Mouse (Mus musculus) neural tube, embryonic 13.5 days (tissue): ENCODE measurements at regions not wholly inside any gene's neighbourhood (a gene's known extent, or its start where the extent isn't known, plus 50 kb on each side); places are given as distances from the start of the nearest gene placed in this dataset.

Source experiments
- ATAC-seq: fragments of 200-750 bp; cut with Nextera tagmentation; 2 replicates; pipeline ENCODE4 v1.8.0; 2017; ENCODE audit warnings: low read depth, mild to moderate bottlenecking, moderate TSS enrichment, moderate library complexity
- H3K27ac ChIP-seq: fragments of 300-500 bp; sonication (generic); replicated peaks from 2 replicates; pipeline ENCODE4 v1.5.1; 2015; ENCODE audit warnings: moderate library complexity, mild to moderate bottlenecking, inconsistent platforms
- H3K27me3 ChIP-seq: fragments of 300-500 bp; sonication (generic); 2 replicates; pipeline ENCODE4 v1.6.1; 2015; ENCODE audit warnings: mild to moderate bottlenecking, inconsistent platforms
- H3K36me3 ChIP-seq: fragments of 300-500 bp; sonication (generic); 2 replicates; pipeline ENCODE4 v1.6.1; 2015; ENCODE audit warnings: mild to moderate bottlenecking, inconsistent platforms
- H3K4me1 ChIP-seq: fragments of 300-500 bp; sonication (generic); replicated peaks from 2 replicates; pipeline ENCODE4 v1.6.1; 2015; ENCODE audit warnings: inconsistent platforms
- H3K4me2 ChIP-seq: fragments of 300-500 bp; sonication (generic); 2 replicates; pipeline ENCODE4 v1.6.1; 2015; ENCODE audit warnings: inconsistent platforms, mild to moderate bottlenecking, moderate library complexity
- H3K4me3 ChIP-seq: fragments of 300-500 bp; sonication (generic); 2 replicates; pipeline ENCODE4 v1.5.1; 2015; ENCODE audit warnings: mild to moderate bottlenecking, inconsistent platforms
- H3K9ac ChIP-seq: fragments of 300-500 bp; sonication (generic); 2 replicates; pipeline ENCODE4 v1.6.1; 2015; ENCODE audit warnings: moderate library complexity, mild to moderate bottlenecking, inconsistent platforms
- H3K9me3 ChIP-seq: fragments of 300-500 bp; sonication (generic); 2 replicates; pipeline ENCODE4 v1.6.1; 2016; ENCODE audit warnings: inconsistent platforms
- WGBS: fragments of 180-500 bp; shearing (Covaris S2); methylation state at CpG from one replicate; pipeline ENCODE4 v1.1.7; 2015; 5-methylcytosine and 5-hydroxymethylcytosine counted together

DNA sequence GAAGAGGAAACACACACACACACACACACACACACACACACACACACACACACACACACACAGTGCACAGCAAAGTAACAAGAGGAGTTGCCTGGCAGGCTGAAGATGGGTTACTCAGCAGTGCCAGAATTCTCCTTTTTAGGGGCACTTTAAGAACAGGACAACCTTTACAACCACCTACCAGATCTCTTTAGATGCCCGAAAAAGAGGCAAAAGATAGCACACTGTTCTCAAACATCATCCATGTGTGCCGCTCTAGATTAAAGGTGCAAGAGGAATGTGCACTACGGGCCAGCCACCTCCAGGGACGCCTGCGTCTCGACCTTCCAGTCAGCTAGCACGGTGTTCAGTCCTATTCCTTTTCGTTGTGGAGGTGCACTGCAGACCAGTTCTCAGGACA lies 247.7 kb downstream of the Ipo11 start:
- Histone ChIP-seq H3K4me3 (no peak overlapping the region), H3K27me3 (no peaks in the 10 kb centered on the region), H3K4me1 (no peaks in the 10 kb centered on the region), H3K9me3 (no peaks in the 10 kb centered on the region), H3K36me3 (no peaks in the 10 kb centered on the region), H3K9ac (no peak overlapping the region), H3K27ac (no peak overlapping the region), H3K4me2 (no peak overlapping the region)
- ATAC-seq, result no peak
- WGBS, result 86% methylated on average over 8 of the region's 8 CpGs

DNA sequence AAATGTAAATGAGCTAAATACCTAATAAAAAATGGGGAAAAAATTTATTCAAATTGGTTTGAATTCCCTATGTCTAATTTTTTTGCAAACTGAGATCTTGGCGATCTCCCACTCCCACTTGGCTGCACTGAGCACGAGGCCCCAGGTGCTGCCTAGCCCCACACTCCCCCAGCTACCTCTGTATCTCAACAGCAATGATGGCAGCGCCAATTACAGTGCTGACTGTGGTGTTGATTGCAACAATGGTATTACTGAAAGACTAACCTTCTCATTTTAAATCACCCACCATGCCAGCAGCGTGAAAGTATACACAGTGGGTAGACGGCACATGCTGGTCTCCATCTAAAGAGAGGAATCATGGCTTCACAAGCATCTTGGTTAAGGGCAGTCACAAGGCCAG lies 267.1 kb downstream of the Ipo11 start:
- 0 out of 2 replicates have a peak, but pooled peaks cover 4% of the 10 kb centered on the region for H3K9me3 ChIP-seq
- WGBS, result 89% methylated on average over 5 of the region's 5 CpGs
- no peaks in the 10 kb centered on the region for H3K27me3 ChIP-seq
- H3K4me3 ChIP-seq, result no peak overlapping the region
- H3K4me1 ChIP-seq, result no peaks in the 10 kb centered on the region
- no peak overlapping the region for H3K27ac ChIP-seq
- H3K4me2 ChIP-seq, result no peak overlapping the region
- no peaks in the 10 kb centered on the region for H3K36me3 ChIP-seq
- H3K9ac ChIP-seq, result no peak overlapping the region
- ATAC-seq, result no peak

DNA sequence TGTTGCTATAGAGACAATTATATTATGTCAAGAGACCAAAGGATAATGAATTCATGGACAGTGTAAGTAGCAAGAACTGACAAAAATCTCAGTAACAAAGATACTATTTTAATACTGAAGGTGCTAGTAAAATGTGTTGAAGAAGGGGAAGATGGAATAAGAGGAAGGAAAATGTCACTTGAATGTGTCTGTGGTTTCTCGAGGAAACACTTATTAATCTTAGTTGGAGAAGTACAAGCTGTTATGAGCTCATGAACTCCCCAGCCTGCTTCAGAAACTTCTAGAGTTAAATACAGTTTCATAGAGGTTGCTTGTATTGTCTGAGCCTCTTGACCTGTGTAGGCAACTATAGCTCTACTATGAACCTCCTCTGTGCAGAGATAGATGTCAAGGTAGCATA lies 274.6 kb downstream of the Ipo11 start:
- H3K4me2 ChIP-seq, result no peak overlapping the region
- H3K27me3 ChIP-seq, result no peaks in the 10 kb centered on the region
- H3K36me3 ChIP-seq, result no peaks in the 10 kb centered on the region
- no peaks in the 10 kb centered on the region for H3K4me1 ChIP-seq
- H3K9ac ChIP-seq, result no peak overlapping the region
- no peak overlapping the region for H3K4me3 ChIP-seq
- H3K27ac ChIP-seq, result no peak overlapping the region
- no peaks in the 10 kb centered on the region for H3K9me3 ChIP-seq
- ATAC-seq, result no peak
- whole genome bisulfite sequencing, result 91% methylated on average over 1 of the region's 1 CpGs

DNA sequence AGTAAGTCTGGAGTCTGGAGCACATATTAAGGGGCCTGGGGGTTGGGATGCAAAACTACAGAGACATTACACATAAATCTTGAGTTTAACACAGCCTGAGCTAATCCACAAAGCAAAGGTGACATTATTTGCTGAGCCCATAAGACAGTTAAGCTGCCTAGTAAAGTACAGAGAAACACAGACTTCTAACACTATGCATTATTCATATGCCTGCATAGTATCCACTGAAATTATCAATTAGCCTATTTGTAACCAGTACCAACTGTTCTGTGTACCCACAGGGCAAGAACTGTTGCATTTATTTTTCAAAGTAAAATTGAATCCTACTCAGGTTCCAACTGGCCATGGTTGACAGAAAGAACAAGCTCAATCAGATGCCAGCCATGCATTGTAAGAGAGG lies 287.4 kb downstream of the Ipo11 start:
- no peaks in the 10 kb centered on the region for H3K36me3 ChIP-seq
- ATAC-seq, result no peak
- no peak overlapping the region for H3K4me3 ChIP-seq

DNA sequence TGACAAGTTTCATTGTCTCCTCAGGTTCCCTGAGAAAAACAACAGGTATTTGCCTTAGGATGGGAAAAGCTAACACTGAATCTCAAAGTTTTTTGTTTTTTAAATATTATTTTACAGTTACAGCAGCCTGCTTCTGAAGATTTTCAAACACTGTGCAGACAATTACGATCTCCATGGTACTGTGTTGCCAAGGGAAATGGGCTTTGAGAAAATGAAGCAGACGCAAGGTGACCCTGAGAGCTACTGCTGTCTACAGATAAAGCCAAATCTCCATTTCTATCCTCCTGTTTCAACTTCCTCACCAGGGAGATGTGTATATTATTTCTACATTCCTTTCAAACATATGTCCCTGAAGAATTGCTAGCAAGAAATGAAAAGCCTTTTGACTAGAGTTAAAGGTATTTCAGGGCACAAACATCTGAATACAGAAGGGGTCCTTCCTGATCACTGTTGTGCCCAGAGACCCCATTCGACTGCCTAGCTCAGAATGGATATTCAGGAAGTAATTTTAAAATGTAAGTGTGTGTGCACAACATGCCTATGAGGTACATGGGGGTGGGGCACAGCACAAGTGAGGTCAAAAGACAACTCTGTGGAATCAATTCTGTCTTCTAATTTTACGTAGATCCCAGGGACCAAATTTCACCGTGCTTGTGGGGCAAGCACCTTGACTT lies 293.3 kb downstream of the Ipo11 start:
- no peaks in the 10 kb centered on the region for H3K27me3 ChIP-seq
- H3K4me3 ChIP-seq, result no peak overlapping the region
- no peaks in the 10 kb centered on the region for H3K36me3 ChIP-seq
- H3K27ac ChIP-seq, result no peak overlapping the region
- H3K4me2 ChIP-seq, result no peak overlapping the region
- no peaks in the 10 kb centered on the region for H3K9me3 ChIP-seq
- WGBS, result 79% methylated on average over 5 of the region's 5 CpGs
- no peak overlapping the region for H3K9ac ChIP-seq
- H3K4me1 ChIP-seq, result no peaks in the 10 kb centered on the region
- no peak for ATAC-seq

More for the DNA sequence above, 287.4 kb downstream of the Ipo11 start:
- H3K4me1 ChIP-seq, result no peaks in the 10 kb centered on the region
- no peak overlapping the region for H3K27ac ChIP-seq
- no peaks in the 10 kb centered on the region for H3K27me3 ChIP-seq
- no peaks in the 10 kb centered on the region for H3K9me3 ChIP-seq
- no peak overlapping the region for H3K9ac ChIP-seq
- H3K4me2 ChIP-seq, result no peak overlapping the region

DNA sequence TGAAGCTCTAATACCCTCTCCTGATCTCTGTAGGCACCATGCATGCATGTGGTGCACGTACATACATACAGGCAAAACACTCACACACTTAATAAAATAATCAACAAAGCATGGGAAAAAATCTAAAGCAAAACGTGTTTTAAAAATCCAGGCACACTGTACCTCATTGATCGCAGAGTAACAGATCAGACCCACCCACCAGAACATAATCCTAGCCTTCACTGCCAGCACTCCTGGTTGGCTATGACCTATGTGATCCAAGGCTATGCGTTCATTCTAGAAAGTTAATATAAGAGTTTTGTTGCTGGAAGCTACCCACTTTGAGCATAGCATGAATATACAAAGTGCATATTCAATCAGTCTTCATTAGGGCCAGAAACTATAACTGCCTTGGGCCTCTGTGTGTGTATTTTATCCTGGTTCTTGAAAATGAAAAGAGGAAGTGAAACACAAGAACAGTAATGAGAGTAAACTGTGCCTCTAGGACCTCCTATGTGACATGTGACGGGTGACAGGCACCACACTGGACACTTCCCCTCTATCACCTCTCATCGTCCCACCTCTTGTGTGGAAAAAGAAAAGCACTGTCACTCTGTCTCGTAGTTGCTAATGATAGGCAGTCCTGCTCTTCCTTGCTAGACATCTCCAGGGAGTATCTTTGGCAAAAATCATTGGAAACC lies 297.9 kb downstream of the Ipo11 start:
- H3K9me3 ChIP-seq, result no peaks in the 10 kb centered on the region
- ATAC-seq, result no peak
- no peak overlapping the region for H3K27ac ChIP-seq
- WGBS, result 81% methylated on average over 7 of the region's 7 CpGs
- no peak overlapping the region for H3K9ac ChIP-seq
- H3K4me1 ChIP-seq, result no peaks in the 10 kb centered on the region
- no peaks in the 10 kb centered on the region for H3K36me3 ChIP-seq
- no peaks in the 10 kb centered on the region for H3K27me3 ChIP-seq
- no peak overlapping the region for H3K4me2 ChIP-seq
- no peak overlapping the region for H3K4me3 ChIP-seq

DNA sequence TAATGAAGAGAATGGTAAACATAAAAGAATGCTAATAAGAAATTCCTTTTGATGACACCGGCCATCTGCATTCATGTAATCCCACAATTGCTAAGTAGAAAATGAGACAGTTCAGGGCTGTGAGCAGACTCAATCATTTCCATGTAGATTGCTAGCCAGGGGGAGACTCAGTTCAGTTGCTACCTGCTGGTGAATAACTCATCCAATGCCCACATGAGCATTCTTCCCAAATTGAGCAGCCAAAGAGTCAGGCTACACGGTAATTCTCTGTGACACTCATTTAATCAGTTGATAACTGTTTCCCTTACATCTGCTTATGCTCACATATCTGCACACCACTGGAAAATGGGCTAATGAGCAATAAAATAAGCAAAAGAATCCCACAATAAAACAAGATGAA lies 345.0 kb downstream of the Ipo11 start:
- no peak overlapping the region for H3K4me3 ChIP-seq
- H3K27me3 ChIP-seq, result no peaks in the 10 kb centered on the region
- no peaks in the 10 kb centered on the region for H3K36me3 ChIP-seq
- ATAC-seq, result peak; percentile 40; the same call in 1 of the 2 replicates
- no peak overlapping the region for H3K4me2 ChIP-seq
- H3K4me1 ChIP-seq, result no peaks in the 10 kb centered on the region
- no peaks in the 10 kb centered on the region for H3K9me3 ChIP-seq
- WGBS, result 55% methylated on average over 2 of the region's 2 CpGs
- H3K9ac ChIP-seq, result no peak overlapping the region
- no peak overlapping the region for H3K27ac ChIP-seq

DNA sequence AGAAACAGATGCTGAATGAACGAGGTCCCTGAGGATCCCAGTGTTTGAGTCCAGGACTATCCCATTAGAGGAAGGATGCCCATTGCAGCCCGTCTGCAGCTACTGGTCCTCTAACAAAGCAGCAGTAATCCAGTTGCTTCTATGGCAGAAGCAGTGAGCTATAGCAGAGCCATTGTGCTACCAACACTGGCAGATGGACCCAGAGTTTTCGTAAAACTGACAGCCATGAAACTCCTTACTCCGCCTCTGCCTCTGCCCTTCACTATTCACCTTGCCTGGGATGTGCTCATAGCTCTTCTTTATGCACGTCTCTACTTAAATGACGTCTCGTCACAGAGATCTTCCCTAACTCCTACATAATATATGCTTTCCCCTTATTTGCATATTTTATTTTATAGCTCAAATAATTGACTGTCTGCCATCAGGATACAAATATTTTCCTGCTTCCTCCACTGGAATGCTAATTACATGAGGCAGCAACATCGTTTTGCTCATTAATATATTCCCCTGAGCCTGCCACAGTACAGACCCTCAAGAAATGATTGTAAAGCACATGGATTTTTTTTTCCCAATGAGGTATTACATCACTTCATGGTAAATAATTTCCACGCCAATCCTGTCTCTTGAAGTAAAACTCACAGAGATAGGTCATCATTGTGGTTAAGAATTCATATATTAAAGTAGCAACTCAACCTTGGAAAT lies 368.9 kb downstream of the Ipo11 start:
- Histone ChIP-seq H3K4me1 (0 out of 2 replicates have a peak, but pooled peaks cover 6% of the 10 kb centered on the region), H3K36me3 (no peaks in the 10 kb centered on the region), H3K27me3 (no peaks in the 10 kb centered on the region), H3K4me3 (no peak overlapping the region), H3K9me3 (no peaks in the 10 kb centered on the region), H3K27ac (peak overlapping the region; percentile 69), H3K4me2 (peak overlapping the region; percentile 14; the same call in 1 of the 2 replicates), H3K9ac (no peak overlapping the region)
- WGBS, result 57% methylated on average over 9 of the region's 9 CpGs
- peak; percentile 83 for ATAC-seq

DNA sequence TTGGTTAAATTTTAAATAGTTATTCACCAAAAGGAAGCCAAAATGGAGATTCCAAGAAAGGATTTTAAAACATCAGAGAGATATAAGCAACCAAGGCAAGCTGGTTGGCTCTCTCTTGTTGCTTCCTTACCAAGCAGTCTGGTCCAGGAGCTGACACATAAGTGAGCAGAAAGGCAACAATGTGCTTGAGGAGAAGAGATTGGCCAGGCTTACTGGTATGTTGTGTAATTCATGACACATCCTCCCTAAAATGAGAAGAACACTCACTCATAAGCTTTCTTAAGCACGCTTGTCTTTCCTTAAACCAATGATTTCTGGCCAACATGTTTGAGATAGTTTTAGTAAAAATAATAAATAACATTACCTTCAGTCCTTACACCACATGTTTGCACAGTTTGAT lies 374.2 kb downstream of the Ipo11 start:
- 0 out of 2 replicates have a peak, but pooled peaks cover 3% of the 10 kb centered on the region for H3K4me1 ChIP-seq
- no peak overlapping the region for H3K4me3 ChIP-seq
- H3K4me2 ChIP-seq, result no peak overlapping the region
- H3K36me3 ChIP-seq, result no peaks in the 10 kb centered on the region
- WGBS, result 94% methylated on average over 1 of the region's 1 CpGs
- no peak overlapping the region for H3K9ac ChIP-seq
- no peaks in the 10 kb centered on the region for H3K27me3 ChIP-seq
- H3K27ac ChIP-seq, result no peak overlapping the region
- H3K9me3 ChIP-seq, result no peaks in the 10 kb centered on the region
- no peak for ATAC-seq

DNA sequence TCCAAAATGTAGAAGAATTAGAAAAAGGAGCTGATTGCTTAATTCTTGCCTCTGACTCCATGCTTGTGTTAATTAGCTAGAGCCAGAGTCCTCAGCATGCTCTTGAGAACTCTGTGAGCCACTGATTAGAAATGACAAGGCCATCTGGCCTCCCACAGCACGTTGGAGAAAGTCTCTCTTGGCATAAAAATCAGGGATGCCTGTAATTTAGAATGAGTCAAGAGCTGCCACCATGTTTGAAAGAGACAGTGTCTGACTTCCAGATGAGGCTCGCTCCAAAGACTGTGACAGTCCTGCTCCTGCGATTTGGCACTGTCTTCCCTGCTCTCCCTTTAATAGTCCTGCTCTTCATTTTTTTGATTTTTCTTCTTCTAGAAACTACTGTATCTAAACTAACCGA lies 374.6 kb downstream of the Ipo11 start:
- no peak overlapping the region for H3K27ac ChIP-seq
- ATAC-seq, result no peak
- 68% methylated on average over 4 of the region's 4 CpGs for WGBS
- H3K27me3 ChIP-seq, result no peaks in the 10 kb centered on the region
- no peak overlapping the region for H3K9ac ChIP-seq
- H3K36me3 ChIP-seq, result no peaks in the 10 kb centered on the region
- H3K4me1 ChIP-seq, result no peaks in the 10 kb centered on the region
- H3K4me3 ChIP-seq, result no peak overlapping the region
- H3K4me2 ChIP-seq, result no peak overlapping the region
- H3K9me3 ChIP-seq, result no peaks in the 10 kb centered on the region

DNA sequence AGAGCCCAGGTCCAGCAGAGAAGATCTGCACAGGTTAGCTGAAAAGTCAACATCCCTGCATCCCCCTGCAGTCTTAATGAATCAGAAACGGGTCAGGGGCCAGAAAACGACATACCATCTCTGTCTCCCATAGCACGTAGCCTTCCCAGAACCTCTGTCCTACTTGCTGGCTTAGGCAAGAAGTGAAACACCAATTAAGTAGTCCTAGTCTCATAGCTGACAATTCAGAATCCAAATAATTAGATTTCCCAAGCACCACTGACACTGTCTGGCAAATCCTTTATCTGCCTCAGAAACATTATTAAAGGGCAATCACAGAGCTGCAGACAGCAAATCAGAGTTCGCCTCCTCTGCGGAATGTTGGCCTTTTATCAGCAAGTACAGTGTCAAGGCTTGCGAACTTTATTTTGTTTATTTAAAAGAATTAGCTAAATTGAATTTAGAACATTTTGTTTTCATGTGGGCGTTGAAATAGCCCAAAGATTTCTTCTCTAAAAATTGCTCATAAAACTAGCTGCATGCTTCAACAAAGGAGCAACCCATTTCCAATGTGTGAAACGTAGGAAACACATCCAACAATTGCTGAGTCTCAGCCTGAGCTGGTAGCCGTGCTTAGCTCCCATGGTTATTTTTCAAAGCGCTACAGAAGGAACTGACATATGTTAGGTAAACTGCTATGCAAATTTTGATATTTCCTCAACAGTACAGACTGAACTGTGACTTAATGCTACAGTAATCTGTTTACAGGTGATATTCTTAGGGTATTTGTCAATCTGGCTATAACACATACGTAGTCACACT lies 411.2 kb downstream of the Ipo11 start:
- no peak overlapping the region for H3K4me3 ChIP-seq
- H3K27me3 ChIP-seq, result no peaks in the 10 kb centered on the region
- ATAC-seq, result no peak
- H3K9me3 ChIP-seq, result no peaks in the 10 kb centered on the region
- H3K36me3 ChIP-seq, result no peaks in the 10 kb centered on the region
- H3K27ac ChIP-seq, result no peak overlapping the region
- no peaks in the 10 kb centered on the region for H3K4me1 ChIP-seq
- no peak overlapping the region for H3K9ac ChIP-seq
- H3K4me2 ChIP-seq, result no peak overlapping the region
- 90% methylated on average over 11 of the region's 11 CpGs for WGBS
